ENCODE assay signal across 34 mouse cellular contexts in genomic region chr4:101445660-101446059, GRCm38 (mm10).
"Had no signal": no experiment of that assay in that cellular context is flagged by ENCODE, and none has a peak within 500 bp of the region (broad histone marks: within the 10 kb centered on the region; RNA-seq: fewer than 3 reads in every experiment).

No protein-coding gene starts in this region.

- H3K4me3 ChIP-seq: heart, embryonic 10.5 days; heart, embryonic 12.5 days; heart, embryonic 13.5 days; heart, embryonic 15.5 days; hindbrain, embryonic 10.5 days; hindbrain, embryonic 12.5 days; hindbrain, embryonic 13.5 days; hindbrain, embryonic 15.5 days; intestine, embryonic 15.5 days; kidney, embryonic 15.5 days; layer of hippocampus, adult 2 months had no signal

- H3K9me3 ChIP-seq: heart, embryonic 10.5 days; heart, embryonic 12.5 days; heart, embryonic 13.5 days; heart, embryonic 15.5 days; hindbrain, embryonic 10.5 days; hindbrain, embryonic 12.5 days; hindbrain, embryonic 13.5 days; hindbrain, embryonic 15.5 days; intestine, embryonic 15.5 days; kidney, embryonic 15.5 days had no signal

- H3K4me1 ChIP-seq: hindbrain, embryonic 10.5 days; hindbrain, embryonic 12.5 days; hindbrain, embryonic 13.5 days; hindbrain, embryonic 15.5 days; intestine, embryonic 15.5 days; kidney, embryonic 15.5 days had no signal

- H3K27ac ChIP-seq: heart, embryonic 10.5 days; heart, embryonic 13.5 days; heart, embryonic 15.5 days; hindbrain, embryonic 10.5 days; hindbrain, embryonic 12.5 days; hindbrain, embryonic 13.5 days; hindbrain, embryonic 14.5 days; hindbrain, embryonic 15.5 days; hindbrain, postnatal 0 days; intestine, embryonic 15.5 days; kidney, embryonic 15.5 days; kidney, postnatal 0 days; layer of hippocampus, adult 2 months had no signal

- H3K27me3 ChIP-seq: heart, embryonic 12.5 days; heart, embryonic 13.5 days; heart, embryonic 15.5 days; hindbrain, embryonic 12.5 days; hindbrain, embryonic 13.5 days; hindbrain, embryonic 15.5 days; intestine, embryonic 15.5 days; kidney, embryonic 15.5 days had no signal

- H3K9ac ChIP-seq: heart, embryonic 12.5 days; heart, embryonic 13.5 days; heart, embryonic 15.5 days; hindbrain, embryonic 12.5 days; hindbrain, embryonic 13.5 days; hindbrain, embryonic 14.5 days; hindbrain, embryonic 15.5 days; intestine, embryonic 15.5 days; kidney, embryonic 15.5 days had no signal

- ATAC-seq: hindbrain, embryonic 16.5 days; hindbrain, postnatal 0 days; inflammation-experienced regulatory T-cells, adult 6 months; intestine, embryonic 15.5 days; intestine, embryonic 16.5 days; intestine, postnatal 0 days had no signal

- DNase-seq: heart, postnatal 10 days; heart, postnatal 14 days; heart, postnatal 36 days; heart, postnatal 4 days; kidney, adult 11 months; kidney, adult 18-20 months; kidney, adult 2 months; kidney, adult 8-10 months; kidney, adult 9 months; kidney, postnatal 10 days; kidney, postnatal 14 days; kidney, postnatal 25 days; kidney, postnatal 36 days; kidney, postnatal 4 days; layer of hippocampus, adult 9-11 months; layer of hippocampus, postnatal 36 days had no signal

- H3K36me3 ChIP-seq: heart, embryonic 15.5 days; hindbrain, embryonic 12.5 days; hindbrain, embryonic 13.5 days; hindbrain, embryonic 15.5 days; intestine, embryonic 15.5 days; kidney, embryonic 15.5 days had no signal
